Mouse (Mus musculus) heart, postnatal 0 days (tissue): ENCODE data around the gene Prim2.

Experiments
- CTCF ChIP-seq: IDR thresholded peaks from 2 replicates; pipeline ENCODE4 v1.5.1; 2016; ENCODE audit warnings: antibody characterized with exemption, control low read depth, low read depth
- EP300 ChIP-seq: IDR thresholded peaks from 2 replicates; pipeline ENCODE4 v1.6.1; 2016; ENCODE audit warnings: antibody characterized with exemption, low read depth

GRCm38 (mm10) chr1:33460262-33460661, 209.3 kb downstream of the Prim2 start:
- TF ChIP-seq CTCF: no peak
- no peak for TF ChIP-seq EP300
